Mouse (Mus musculus) spleen, adult 2 months (tissue): Measurements from ENCODE around the gene Snupn. TPM values are rescaled to one million over a fixed set of nuclear protein-coding genes. Genes with fewer than 3 reads are reported as not detected.
"Not testable (repeated sequence)": the region's sequence is repeated elsewhere in the genome, so short reads cannot be mapped to it uniquely, and the experiment has no call there.

Experiments
- DNase-seq, 2 experiments: peaks; one replicate each; pipeline versions ENCODE4 v3.0.0 to v3.0.0-alpha.2; 2012 to 2021; ENCODE audit warnings: low spot score in 2 of 2, low read depth in 1 of 2
- H3K27ac ChIP-seq: fragments of 200-500 bp; 2 replicates; pipeline ENCODE4 v1.5.1; 2012; ENCODE audit warnings: low read length, inconsistent platforms; ENCODE audit not compliant: insufficient read depth
- H3K27me3 ChIP-seq: fragments of 200-500 bp; 2 replicates; pipeline ENCODE4 v1.6.1; 2012; ENCODE audit warnings: mild to moderate bottlenecking, moderate library complexity, low read length, inconsistent platforms; ENCODE audit not compliant: control insufficient read depth, insufficient read depth
- H3K36me3 ChIP-seq: fragments of 200-500 bp; 2 replicates; pipeline ENCODE4 v1.6.1; 2012; ENCODE audit warnings: mild to moderate bottlenecking, low read length, inconsistent platforms; ENCODE audit not compliant: control insufficient read depth, insufficient read depth
- H3K4me1 ChIP-seq: fragments of 200-500 bp; 2 replicates; pipeline ENCODE4 v1.6.1; 2011; ENCODE audit warnings: inconsistent platforms; ENCODE audit not compliant: control insufficient read depth, insufficient read depth, insufficient read length
- H3K4me3 ChIP-seq: fragments of 200-500 bp; 2 replicates; pipeline ENCODE4 v1.5.1; 2011; ENCODE audit warnings: mild to moderate bottlenecking, inconsistent platforms; ENCODE audit not compliant: insufficient read depth, insufficient read length; ENCODE audit errors: extremely low read depth
- CTCF ChIP-seq: fragments of 200-500 bp; IDR thresholded peaks from 2 replicates; pipeline ENCODE4 v1.5.1; 2011; ENCODE audit warnings: mild to moderate bottlenecking, inconsistent platforms; ENCODE audit not compliant: insufficient read depth, insufficient read length, insufficient replicate concordance; ENCODE audit errors: extremely low read depth
- POLR2A ChIP-seq: fragments of 200-500 bp; IDR thresholded peaks from 2 replicates; pipeline ENCODE4 v1.6.1; 2011; ENCODE audit warnings: low read depth, low read length, inconsistent platforms
- WGBS: fragments of 180-500 bp; shearing (Covaris S2); methylation state at CpG from one replicate; pipeline ENCODE4 v1.1.7; 2018; 5-methylcytosine and 5-hydroxymethylcytosine counted together
- polyA plus RNA-seq: library from polyadenylated mRNA; depleted of rRNA; stranded (reverse); fragments of >200 nt; gene quantifications from 2 replicates; pipeline ENCODE4 v1.2.3, GENCODE M21; 2012

The Snupn gene
- polyA plus RNA-seq, 1 experiment: 3.7 TPM

DNA sequence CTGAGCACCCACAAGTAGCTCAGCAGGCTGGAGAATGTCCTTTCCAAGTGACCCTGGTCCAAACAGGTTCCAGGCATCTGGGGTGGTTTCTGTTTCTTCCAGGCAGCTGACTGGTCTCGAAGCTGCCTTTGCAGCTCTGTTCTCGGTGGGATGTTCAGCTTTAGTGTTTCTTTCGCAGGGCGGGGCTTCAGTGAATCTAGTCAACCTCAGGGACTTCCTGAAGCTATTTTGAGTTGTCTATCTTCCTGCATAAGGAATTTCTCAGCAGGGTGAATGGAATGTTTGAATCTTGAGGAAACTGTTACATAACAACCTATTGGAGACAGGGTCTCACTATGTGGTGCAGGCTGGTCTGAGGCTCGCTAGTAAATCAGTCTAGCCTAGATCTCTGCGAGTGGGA, 29.5 kb downstream of the Snupn start:
- 93% methylated on average over 6 of the region's 6 CpGs for WGBS
- TF ChIP-seq CTCF (no peak), POLR2A (no peak)

DNA sequence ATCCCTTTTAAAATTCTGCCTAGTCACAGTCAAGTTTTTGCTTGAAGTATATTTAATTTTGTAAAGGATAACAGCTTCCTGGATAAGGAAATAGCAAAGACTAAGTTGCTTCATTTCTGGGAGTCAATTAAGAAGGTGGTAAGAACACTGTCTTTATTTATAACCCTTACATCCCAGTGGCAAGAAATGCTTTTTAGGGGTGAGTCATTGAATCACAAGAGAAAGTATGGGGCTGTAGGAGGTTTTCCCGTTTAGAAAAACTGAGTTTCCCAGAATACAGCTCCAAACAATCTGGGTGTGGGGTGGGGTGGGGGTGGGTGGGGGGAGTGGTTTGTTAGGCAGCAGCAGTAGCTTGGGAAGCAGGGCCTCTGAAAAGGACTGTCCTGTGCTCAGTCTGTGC, 30.8 kb downstream of the Snupn start:
- 78% methylated on average over 1 of the region's 1 CpGs for WGBS
- H3K27ac ChIP-seq: no peak overlapping the region
- H3K4me1 ChIP-seq: no peaks in the 10 kb centered on the region
- H3K27me3 ChIP-seq: no peaks in the 10 kb centered on the region
- DNase-seq: no peak
- H3K36me3 ChIP-seq: peaks cover 14% of the 10 kb centered on the region
- TF ChIP-seq CTCF (no peak), POLR2A (no peak)
- no peak overlapping the region for H3K4me3 ChIP-seq

More for the DNA sequence above, 29.5 kb downstream of the Snupn start:
- Histone ChIP-seq H3K27ac (no peak overlapping the region), H3K4me1 (peaks cover 3% of the 10 kb centered on the region; the same call in 1 of the 2 replicates), H3K36me3 (peaks cover 14% of the 10 kb centered on the region), H3K4me3 (no peak overlapping the region), H3K27me3 (no peaks in the 10 kb centered on the region)
- no peak for DNase-seq

DNA sequence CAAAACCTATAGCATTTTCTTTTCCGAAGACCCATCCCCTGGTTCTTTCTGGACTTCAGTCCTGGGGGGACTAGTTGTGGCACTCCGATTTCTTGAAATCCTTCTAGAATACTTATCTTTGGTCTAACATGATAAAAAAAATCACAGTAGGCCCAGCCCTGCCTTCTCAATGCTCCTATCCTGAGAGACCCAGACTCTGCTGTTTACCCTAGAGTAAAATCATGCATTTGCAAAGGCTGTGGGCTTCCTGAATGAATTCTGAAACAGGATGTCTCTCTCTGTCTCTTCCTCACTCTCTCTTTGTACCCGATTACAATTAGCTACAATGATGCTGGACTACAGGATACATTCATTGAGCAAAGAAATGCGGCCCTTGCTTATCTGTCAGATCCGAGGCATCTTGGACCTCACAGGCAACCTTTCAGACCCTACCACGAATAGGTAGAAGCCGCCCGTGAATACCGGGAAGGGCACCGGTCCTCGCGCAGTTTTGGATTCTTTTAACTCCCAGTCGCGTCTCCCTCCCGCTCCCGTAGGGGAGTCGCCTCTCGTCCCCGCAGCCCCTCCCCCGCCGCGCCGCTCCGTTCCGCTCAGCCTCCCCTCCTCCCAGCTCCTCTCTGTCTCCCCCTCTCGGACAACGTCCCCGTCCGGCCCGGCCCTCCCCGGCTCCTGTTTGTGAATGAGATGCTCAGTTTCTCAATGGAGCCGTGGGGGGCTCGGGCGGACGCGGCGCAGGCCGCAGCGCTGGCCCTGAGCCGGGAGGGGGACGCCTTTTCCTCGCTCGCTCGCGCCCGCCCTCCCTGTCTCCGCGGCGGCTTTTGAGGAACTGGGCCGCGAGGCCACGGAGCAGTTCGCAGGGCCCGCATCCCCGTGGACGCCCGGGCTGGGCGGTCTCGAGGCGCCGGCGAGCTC, 43.9 kb downstream of the Snupn start, which contains the start of gene Ptpn9:
TSS of gene Ptpn9 (plus strand) at position 638 of the 912 bp plus-strand sequence.
- peak within 1 kb of the TSS; percentile 59 for H3K27ac ChIP-seq
- H3K27me3 ChIP-seq: no peaks in the 10 kb centered on the region
- peaks cover 3% of the 10 kb centered on the region; the same call in 1 of the 2 replicates for H3K4me1 ChIP-seq
- 4% methylated on average over 61 of the region's 62 CpGs for WGBS
- no peaks in the 10 kb centered on the region for H3K36me3 ChIP-seq
- DNase-seq: peak; percentile 45 to 83
- peak; percentile 42; the same call in 1 of the 2 replicates for TF ChIP-seq CTCF
- TF ChIP-seq POLR2A: no peak
- peak within 1 kb of the TSS; percentile 77 for H3K4me3 ChIP-seq

DNA sequence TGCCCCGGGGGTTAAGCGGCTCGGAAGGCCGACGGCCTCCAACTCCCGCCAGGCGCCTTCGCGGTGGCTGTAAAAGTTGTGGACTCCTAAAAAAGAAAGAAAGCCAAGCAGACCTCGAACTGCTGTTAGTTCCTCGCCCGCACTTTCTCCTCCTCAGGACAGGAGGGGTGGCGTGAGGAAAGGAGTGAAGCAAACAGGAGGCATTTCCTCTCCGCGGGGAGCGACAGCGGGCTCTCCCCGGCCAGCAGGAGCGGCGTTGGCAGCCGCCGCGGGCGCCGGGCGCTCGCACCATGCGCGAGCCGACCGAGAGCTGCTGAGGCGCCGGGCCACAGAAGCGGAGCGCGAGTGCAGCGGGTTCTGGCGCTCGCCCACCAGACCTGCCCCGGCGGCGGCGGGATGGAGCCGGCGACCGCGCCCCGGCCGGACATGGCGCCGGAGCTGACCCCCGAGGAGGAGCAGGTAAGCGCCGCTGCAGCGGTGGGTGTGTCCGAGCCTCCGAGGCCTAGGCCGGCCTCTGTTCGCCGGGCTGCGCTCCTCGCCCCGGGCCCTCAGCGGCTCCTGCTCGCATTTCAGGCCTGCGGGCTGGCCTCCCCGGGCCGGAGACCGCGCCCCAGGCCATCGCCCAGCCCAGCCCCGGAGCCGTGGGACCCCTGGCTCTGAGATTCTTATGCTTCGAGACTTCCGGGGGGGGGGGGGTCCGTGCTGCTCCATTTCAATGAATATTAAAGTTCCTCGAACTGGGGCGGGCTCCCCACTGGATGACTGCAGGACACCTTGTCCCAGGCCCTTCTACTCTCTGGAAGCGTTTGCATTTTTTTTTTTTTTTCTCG, 44.7 kb downstream of the Snupn start:
- TF ChIP-seq POLR2A (no peak), CTCF (no peak)
- Histone ChIP-seq H3K4me1 (peaks cover 3% of the 10 kb centered on the region; the same call in 1 of the 2 replicates), H3K27me3 (no peaks in the 10 kb centered on the region), H3K27ac (peak overlapping the region; percentile 59), H3K4me3 (peak overlapping the region; percentile 77), H3K36me3 (no peaks in the 10 kb centered on the region)
- WGBS: 1% methylated on average over 79 of the region's 80 CpGs
- peak; percentile 8 to 49 for DNase-seq

DNA sequence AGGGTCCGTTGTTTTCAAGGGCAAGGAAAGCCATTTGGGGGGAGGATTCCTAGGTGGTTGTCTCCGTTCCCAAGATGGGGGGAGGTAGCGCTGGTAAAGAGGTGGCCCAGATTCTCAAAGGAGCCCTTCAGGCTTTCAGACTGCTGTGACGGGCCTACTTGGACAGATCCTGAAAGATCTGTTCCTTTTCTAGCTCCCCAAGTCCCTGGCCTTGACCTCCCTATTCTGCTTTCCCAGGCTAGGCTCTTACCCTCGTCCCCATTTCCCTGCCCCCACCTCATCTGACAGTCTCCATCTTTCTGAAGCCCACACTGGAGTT, 45.3 kb downstream of the Snupn start:
- Histone ChIP-seq H3K36me3 (no peaks in the 10 kb centered on the region), H3K4me3 (peak overlapping the region; percentile 77), H3K27me3 (no peaks in the 10 kb centered on the region), H3K27ac (0 out of 2 replicates have a peak overlapping the region, but pooled peaks have one; percentile 59), H3K4me1 (peaks cover 3% of the 10 kb centered on the region; the same call in 1 of the 2 replicates)
- no peak for DNase-seq
- TF ChIP-seq CTCF: no peak
- no peak for TF ChIP-seq POLR2A
- WGBS: 9% methylated on average over 5 of the region's 5 CpGs

DNA sequence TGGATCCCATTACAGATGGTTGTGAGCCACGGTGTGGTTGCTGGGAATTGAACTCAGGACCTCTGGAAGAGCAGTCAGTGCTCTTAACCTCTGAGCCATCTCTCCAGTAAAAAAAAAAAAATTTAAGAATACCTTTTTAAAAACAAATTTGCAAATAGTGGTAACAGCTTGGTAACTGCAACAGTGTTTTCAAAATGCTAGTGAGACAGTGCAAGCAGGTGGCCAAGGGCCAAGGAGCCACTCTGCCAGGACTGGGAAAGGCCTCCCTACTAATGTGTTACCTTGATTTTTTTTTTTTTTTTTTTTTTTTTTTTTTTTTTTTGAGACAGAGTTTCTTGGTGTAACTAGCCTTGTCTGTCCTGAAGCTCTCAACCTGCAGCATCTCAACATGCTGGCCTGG, 46.5 kb downstream of the Snupn start:
- not testable (repeated sequence) for H3K4me1 ChIP-seq, H3K27ac ChIP-seq, H3K36me3 ChIP-seq, H3K27me3 ChIP-seq, H3K4me3 ChIP-seq, DNase-seq
- 89% methylated on average over 1 of the region's 1 CpGs for WGBS
